Mouse (Mus musculus) megakaryocyte, embryonic 14.5 days (primary cell): Measurements from ENCODE around the gene 9430097D07Rik.

ENCODE experiments used
- FLI1 ChIP-seq: IDR thresholded peaks from 2 replicates; pipeline ENCODE4 v1.6.1; 2012; ENCODE audit warnings: low read length, inconsistent platforms, mixed read lengths
- GATA1 ChIP-seq: IDR thresholded peaks from 3 replicates; pipeline ENCODE4 v1.6.1; 2012; ENCODE audit warnings: mixed read lengths, low read length, inconsistent platforms, borderline replicate concordance

DNA sequence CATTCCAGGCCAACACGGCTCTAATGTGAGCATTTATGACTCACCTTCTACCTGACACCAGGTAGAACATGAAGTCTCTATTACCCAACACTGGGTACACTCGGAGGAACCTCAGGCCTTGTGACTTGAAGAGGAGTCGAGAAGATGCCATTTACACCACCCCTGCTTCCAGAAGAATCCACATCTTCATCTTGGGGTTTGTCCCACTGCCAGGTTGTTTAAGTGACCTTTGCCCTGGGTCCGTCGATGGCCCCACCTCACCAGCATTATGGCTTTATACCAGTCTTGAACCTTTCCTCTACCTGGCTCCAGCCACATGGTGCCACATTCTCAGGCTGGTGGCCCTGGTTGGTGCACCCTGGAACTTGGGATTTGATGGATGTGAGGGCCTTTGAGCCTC is 21.8 kb upstream of the 9430097D07Rik start:
- TF ChIP-seq GATA1 (no peak), FLI1 (no peak)
